Mouse (Mus musculus) limb, embryonic 10.5 days (tissue): ENCODE data around the gene Uvrag. TPM values are rescaled to one million over a fixed set of nuclear protein-coding genes. Genes with fewer than 3 reads are reported as not detected.
A peak's percentile ranks its signal among the peaks of the same experiment; 100 is the strongest.

ENCODE experiments used
- DNase-seq: peaks from one replicate; pipeline ENCODE4 v3.0.0-alpha.2; 2017; ENCODE audit warnings: low spot score
- H3K27ac ChIP-seq: fragments of 300-500 bp; sonication (generic); 2 replicates; pipeline ENCODE4 v1.5.1; 2016; ENCODE audit warnings: mild to moderate bottlenecking
- H3K27me3 ChIP-seq: fragments of 300-500 bp; sonication (generic); 2 replicates; pipeline ENCODE4 v1.6.1; 2016; ENCODE audit warnings: low read depth, mild to moderate bottlenecking; ENCODE audit not compliant: poor library complexity, severe bottlenecking
- H3K36me3 ChIP-seq: fragments of 300-500 bp; sonication (generic); 2 replicates; pipeline ENCODE4 v1.6.1; 2016; ENCODE audit warnings: mild to moderate bottlenecking, moderate library complexity
- H3K4me1 ChIP-seq: fragments of 300-500 bp; sonication (generic); 2 replicates; pipeline ENCODE4 v1.6.1; 2016
- H3K4me3 ChIP-seq: fragments of 300-500 bp; sonication (generic); 2 replicates; pipeline ENCODE4 v1.5.1; 2016; ENCODE audit warnings: mild to moderate bottlenecking, moderate library complexity
- H3K9me3 ChIP-seq: fragments of 300-500 bp; sonication (generic); replicated peaks from 2 replicates; pipeline ENCODE4 v1.6.1; 2016; ENCODE audit warnings: mild to moderate bottlenecking
- WGBS: fragments of 180-500 bp; shearing (Covaris S2); methylation state at CpG from one replicate; pipeline ENCODE4 v1.1.7; 2016; 5-methylcytosine and 5-hydroxymethylcytosine counted together
- polyA plus RNA-seq: library from polyadenylated mRNA; unstranded; fragments of >200 nt; fragmentation: Nextera tagmentation; extraction: Ambion mirVana; gene quantifications from 2 replicates; pipeline ENCODE4 v1.2.1, GENCODE M21; 2016

Uvrag gene
- 10.5 and 12.0 TPM in 2 replicates for polyA plus RNA-seq

- Histone ChIP-seq H3K36me3 (no peaks in the 10 kb centered on the region), H3K4me3 (peak within 1 kb of the TSS; percentile 81), H3K27me3 (no peaks in the 10 kb centered on the region), H3K9me3 (no peaks in the 10 kb centered on the region), H3K4me1 (peaks cover 35% of the 10 kb centered on the region), H3K27ac (peak within 1 kb of the TSS; percentile 84)
- peak; percentile 97 for DNase-seq
- whole genome bisulfite sequencing: 1% methylated on average over 51 of the region's 51 CpGs
Observed at GRCm38 (mm10) chr7:99140984-99141918, at the start of gene Uvrag. Gene Uvrag, minus strand, starts transcription at chr7:99141141.

GRCm38 (mm10) chr7:99189885-99190284, 48.9 kb upstream of the Uvrag start:
- no peaks in the 10 kb centered on the region for H3K4me1 ChIP-seq
- WGBS: 76% methylated on average over 5 of the region's 5 CpGs
- H3K27me3 ChIP-seq: no peaks in the 10 kb centered on the region
- DNase-seq: no peak
- no peaks in the 10 kb centered on the region for H3K36me3 ChIP-seq
- H3K4me3 ChIP-seq: no peak overlapping the region
- H3K27ac ChIP-seq: no peak overlapping the region
- no peaks in the 10 kb centered on the region for H3K9me3 ChIP-seq

GRCm38 (mm10) chr7:99188630-99189029, 47.7 kb upstream of the Uvrag start:
- H3K36me3 ChIP-seq: no peaks in the 10 kb centered on the region
- no peaks in the 10 kb centered on the region for H3K9me3 ChIP-seq
- peaks cover under 1% of the 10 kb centered on the region; the same call in 1 of the 2 replicates for H3K4me1 ChIP-seq
- H3K27ac ChIP-seq: no peak overlapping the region
- peaks cover 7% of the 10 kb centered on the region for H3K27me3 ChIP-seq
- no peak overlapping the region for H3K4me3 ChIP-seq
- 81% methylated on average over 6 of the region's 6 CpGs for WGBS
- no peak for DNase-seq

GRCm38 (mm10) chr7:99187451-99187850, 46.5 kb upstream of the Uvrag start:
- DNase-seq: no peak
- H3K4me3 ChIP-seq: no peak overlapping the region
- H3K9me3 ChIP-seq: no peaks in the 10 kb centered on the region
- no peaks in the 10 kb centered on the region for H3K36me3 ChIP-seq
- peaks cover 10% of the 10 kb centered on the region for H3K4me1 ChIP-seq
- peaks cover 9% of the 10 kb centered on the region for H3K27me3 ChIP-seq
- no peak overlapping the region for H3K27ac ChIP-seq
- 86% methylated on average over 5 of the region's 5 CpGs for WGBS

- Histone ChIP-seq H3K27ac (no peak overlapping the region), H3K27me3 (peaks cover 24% of the 10 kb centered on the region), H3K4me3 (no peak overlapping the region), H3K36me3 (no peaks in the 10 kb centered on the region), H3K4me1 (peaks cover 19% of the 10 kb centered on the region), H3K9me3 (no peaks in the 10 kb centered on the region)
- 87% methylated on average over 3 of the region's 3 CpGs for WGBS
- DNase-seq: no peak
Observed at GRCm38 (mm10) chr7:99185405-99185804, 44.5 kb upstream of the Uvrag start.

GRCm38 (mm10) chr7:99183751-99184150, 42.8 kb upstream of the Uvrag start:
- peaks cover 24% of the 10 kb centered on the region for H3K27me3 ChIP-seq
- no peak overlapping the region for H3K4me3 ChIP-seq
- no peaks in the 10 kb centered on the region for H3K36me3 ChIP-seq
- DNase-seq: no peak
- no peaks in the 10 kb centered on the region for H3K9me3 ChIP-seq
- 75% methylated on average over 6 of the region's 6 CpGs for WGBS
- no peak overlapping the region for H3K27ac ChIP-seq
- peaks cover 19% of the 10 kb centered on the region for H3K4me1 ChIP-seq

- H3K27ac ChIP-seq: peak within 1 kb of the TSS; percentile 92
Observed at GRCm38 (mm10) chr7:99182432-99183172, 41.7 kb upstream of the Uvrag start, which contains the start of gene Dgat2. Gene Dgat2, minus strand, starts transcription at chr7:99182719.

GRCm38 (mm10) chr7:99181619-99182431, 40.9 kb upstream of the Uvrag start:
- Histone ChIP-seq H3K27me3 (peaks cover 24% of the 10 kb centered on the region), H3K4me3 (peak overlapping the region; percentile 79), H3K36me3 (no peaks in the 10 kb centered on the region), H3K4me1 (peaks cover 19% of the 10 kb centered on the region), H3K27ac (peak overlapping the region; percentile 92), H3K9me3 (no peaks in the 10 kb centered on the region)
- no peak for DNase-seq
- WGBS: 26% methylated on average over 14 of the region's 14 CpGs

More at GRCm38 (mm10) chr7:99182432-99183172, 41.7 kb upstream of the Uvrag start, which contains the start of gene Dgat2:
- peak within 1 kb of the TSS; percentile 79 for H3K4me3 ChIP-seq
- peaks cover 19% of the 10 kb centered on the region for H3K4me1 ChIP-seq
- peaks cover 24% of the 10 kb centered on the region for H3K27me3 ChIP-seq
- DNase-seq: peak; percentile 96
- H3K9me3 ChIP-seq: no peaks in the 10 kb centered on the region
- under 1% methylated on average over 62 of the region's 63 CpGs for WGBS
- no peaks in the 10 kb centered on the region for H3K36me3 ChIP-seq

GRCm38 (mm10) chr7:99180162-99180561, 39.2 kb upstream of the Uvrag start:
- peaks cover 19% of the 10 kb centered on the region for H3K4me1 ChIP-seq
- H3K27ac ChIP-seq: no peak overlapping the region
- WGBS: 87% methylated on average over 1 of the region's 1 CpGs

GRCm38 (mm10) chr7:99179271-99179670, 38.3 kb upstream of the Uvrag start:
- Histone ChIP-seq H3K9me3 (no peaks in the 10 kb centered on the region), H3K36me3 (no peaks in the 10 kb centered on the region), H3K4me3 (no peak overlapping the region), H3K27me3 (peaks cover 23% of the 10 kb centered on the region), H3K4me1 (peaks cover 19% of the 10 kb centered on the region), H3K27ac (no peak overlapping the region)
- 91% methylated on average over 9 of the region's 9 CpGs for WGBS
- DNase-seq: no peak

More at GRCm38 (mm10) chr7:99180162-99180561, 39.2 kb upstream of the Uvrag start:
- H3K4me3 ChIP-seq: no peak overlapping the region
- H3K27me3 ChIP-seq: peaks cover 24% of the 10 kb centered on the region
- no peak for DNase-seq
- H3K36me3 ChIP-seq: no peaks in the 10 kb centered on the region
- no peaks in the 10 kb centered on the region for H3K9me3 ChIP-seq

- DNase-seq: no peak
- Histone ChIP-seq H3K4me1 (peaks cover 9% of the 10 kb centered on the region), H3K4me3 (no peak overlapping the region), H3K9me3 (no peaks in the 10 kb centered on the region), H3K27ac (no peak overlapping the region), H3K36me3 (no peaks in the 10 kb centered on the region), H3K27me3 (peaks cover 15% of the 10 kb centered on the region)
- WGBS: 84% methylated on average over 5 of the region's 5 CpGs
Observed at GRCm38 (mm10) chr7:99177386-99177785, 36.4 kb upstream of the Uvrag start.

GRCm38 (mm10) chr7:99175666-99176065, 34.7 kb upstream of the Uvrag start:
- Histone ChIP-seq H3K27me3 (0 out of 2 replicates have a peak, but pooled peaks cover 2% of the 10 kb centered on the region), H3K27ac (no peak overlapping the region), H3K4me1 (no peaks in the 10 kb centered on the region; the same call in 1 of the 2 replicates), H3K4me3 (no peak overlapping the region), H3K9me3 (no peaks in the 10 kb centered on the region), H3K36me3 (no peaks in the 10 kb centered on the region)
- no peak for DNase-seq
- 90% methylated on average over 9 of the region's 9 CpGs for WGBS
